Mouse (Mus musculus) small intestine, adult 2 months (tissue): ENCODE data around the gene Cs.

Experiments
- CTCF ChIP-seq: fragments of 200-500 bp; IDR thresholded peaks from 2 replicates; pipeline ENCODE4 v1.5.1; 2012; ENCODE audit warnings: low read depth, mild to moderate bottlenecking, control low read depth, inconsistent platforms, low read length, moderate library complexity, mixed read lengths; ENCODE audit not compliant: insufficient replicate concordance, insufficient read length; ENCODE audit errors: extremely low read depth
- POLR2A ChIP-seq: fragments of 200-500 bp; IDR thresholded peaks from 2 replicates; pipeline ENCODE4 v1.6.1; 2012; ENCODE audit warnings: low read depth, mild to moderate bottlenecking, control low read depth, inconsistent platforms, low read length, moderate library complexity

- no peak for TF ChIP-seq CTCF
- TF ChIP-seq POLR2A: no peak
Observed at GRCm38 (mm10) chr10:128367899-128368401, 30.4 kb downstream of the Cs start.
